Mouse (Mus musculus) regulatory T cell (primary cell): ENCODE data around the gene Pabpn1.
"Not testable (repeated sequence)": the region's sequence is repeated elsewhere in the genome, so short reads cannot be mapped to it uniquely, and the experiment has no call there.

Experiments used
- in situ Hi-C: fragments of 300-600 bp; cut with MboI, MseI; formaldehyde crosslinking; loops from one replicate; pipeline ENCODE4 v1.15.1; 2025; ENCODE audit warnings: high pct_unique_total_duplicates

Gene Pabpn1

DNA sequence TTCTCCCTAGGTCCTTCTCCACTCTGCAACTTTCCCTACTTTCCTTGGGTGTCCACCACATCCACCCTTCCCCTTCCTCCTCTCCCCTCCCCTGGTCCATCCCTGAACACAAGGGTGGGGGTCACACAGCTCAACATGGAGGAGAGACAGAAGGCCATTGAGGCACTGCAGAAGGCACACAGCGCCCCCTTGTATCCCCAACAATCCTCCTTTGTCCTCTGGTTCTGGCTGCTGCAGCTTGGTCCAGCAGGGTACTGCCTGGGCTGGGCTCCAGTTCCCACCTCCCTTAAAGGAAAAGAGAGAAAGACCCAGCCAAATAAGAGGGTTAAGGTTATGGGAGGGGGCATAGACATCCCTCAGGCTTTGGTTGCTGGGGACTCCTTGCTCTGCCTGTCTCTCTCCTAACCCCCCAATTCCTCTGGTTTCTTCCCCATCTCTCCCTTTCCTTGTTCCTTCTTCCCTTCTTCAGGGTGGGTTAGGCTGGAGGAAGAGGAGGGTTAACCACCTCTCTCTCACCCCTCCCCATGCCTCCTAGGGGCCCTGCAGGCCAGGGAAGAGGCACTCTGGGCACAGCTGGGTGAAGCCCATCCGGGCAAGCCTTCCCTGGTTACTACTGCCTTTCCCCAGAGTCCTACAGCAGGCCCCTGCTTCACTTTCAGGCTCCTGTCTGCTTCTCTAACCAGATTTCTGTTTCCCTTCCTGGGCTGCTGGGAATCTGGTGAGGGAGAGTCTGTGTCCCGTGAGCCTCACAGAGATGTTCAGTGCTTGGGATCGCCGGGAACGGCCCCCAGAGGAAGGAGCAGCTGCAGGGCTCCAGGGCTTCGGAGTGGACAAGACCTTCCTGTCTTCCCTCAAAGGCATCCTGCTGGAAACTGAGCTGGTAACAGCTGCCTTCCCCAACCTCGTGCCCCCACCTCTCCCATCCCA is 43.9 kb downstream of the Pabpn1 start, which contains the start of gene Cmtm5:
Gene Cmtm5, plus strand, starts transcription at position 358 of the 927 bp plus-strand sequence.
- in situ Hi-C loops: loop anchor here (5.0 kb wide), 1 partner anchor 89 kb away; no protein-coding TSS in a partner anchor

DNA sequence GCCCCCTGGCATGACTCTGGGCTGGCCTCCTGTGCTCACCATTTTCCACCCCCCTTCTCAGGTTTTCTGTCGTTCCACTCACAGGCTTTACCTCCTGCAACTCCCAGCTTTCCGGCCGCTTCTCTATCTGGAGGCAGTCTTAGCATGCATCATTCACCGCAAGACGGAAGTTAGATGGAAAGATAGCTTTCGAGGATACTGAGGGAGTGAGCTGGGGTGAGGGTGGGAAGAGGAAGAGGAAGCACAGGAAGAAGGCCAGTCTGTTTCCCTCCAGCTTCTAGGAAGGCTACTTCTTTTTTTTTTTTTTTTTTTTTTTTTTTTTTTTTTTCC is 44.5 kb downstream of the Pabpn1 start:
- in situ Hi-C loops: loop anchor here (5.0 kb wide), 1 partner anchor 89 kb away; no protein-coding TSS in a partner anchor

DNA sequence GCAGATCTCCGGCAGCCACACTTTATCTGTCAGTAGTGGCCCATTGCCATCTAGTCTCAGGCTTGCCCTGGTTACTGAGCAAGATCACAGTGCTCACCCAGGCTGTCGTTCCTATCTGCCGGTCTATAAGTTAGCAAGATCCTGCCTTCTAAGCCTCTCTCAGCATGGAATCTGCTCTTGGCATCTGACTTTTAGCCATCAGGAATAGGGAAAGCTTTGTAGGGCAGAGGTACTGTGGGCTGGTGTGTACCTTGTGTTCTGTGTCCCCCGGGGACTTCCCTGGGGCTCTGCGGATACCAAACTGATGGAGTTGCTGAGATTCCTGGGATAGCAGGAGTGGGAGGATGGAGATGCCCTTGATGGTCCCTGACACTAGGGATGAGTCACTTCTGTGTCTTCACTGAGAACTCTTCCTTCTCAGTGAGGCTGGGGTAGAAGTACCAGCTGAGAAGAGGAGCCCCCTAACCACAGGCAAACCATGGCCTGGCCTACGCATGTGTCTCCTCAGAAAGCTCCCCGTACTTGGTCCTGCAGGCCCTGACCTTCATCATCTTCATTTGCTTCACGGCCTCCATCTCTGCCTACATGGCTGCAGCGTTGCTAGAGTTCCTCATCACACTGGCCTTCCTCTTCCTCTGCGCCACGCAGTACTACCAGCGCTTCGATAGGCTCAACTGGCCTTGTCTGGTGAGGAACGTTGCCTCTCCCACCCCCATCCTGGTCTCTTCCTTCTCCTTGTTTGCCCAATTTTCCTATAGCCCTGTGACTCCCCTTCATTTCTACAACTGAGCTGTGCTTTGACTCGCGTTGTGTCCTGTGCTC is 45.3 kb downstream of the Pabpn1 start:
- in situ Hi-C loops: loop anchor here (5.0 kb wide), 1 partner anchor 90 kb away; no protein-coding TSS in a partner anchor

GRCm38 (mm10) chr14:54938431-54939219 is 46.3 kb downstream of the Pabpn1 start:
- in situ Hi-C loops: loop anchor here (5.0 kb wide), 1 partner anchor 91 kb away; no protein-coding TSS in a partner anchor

DNA sequence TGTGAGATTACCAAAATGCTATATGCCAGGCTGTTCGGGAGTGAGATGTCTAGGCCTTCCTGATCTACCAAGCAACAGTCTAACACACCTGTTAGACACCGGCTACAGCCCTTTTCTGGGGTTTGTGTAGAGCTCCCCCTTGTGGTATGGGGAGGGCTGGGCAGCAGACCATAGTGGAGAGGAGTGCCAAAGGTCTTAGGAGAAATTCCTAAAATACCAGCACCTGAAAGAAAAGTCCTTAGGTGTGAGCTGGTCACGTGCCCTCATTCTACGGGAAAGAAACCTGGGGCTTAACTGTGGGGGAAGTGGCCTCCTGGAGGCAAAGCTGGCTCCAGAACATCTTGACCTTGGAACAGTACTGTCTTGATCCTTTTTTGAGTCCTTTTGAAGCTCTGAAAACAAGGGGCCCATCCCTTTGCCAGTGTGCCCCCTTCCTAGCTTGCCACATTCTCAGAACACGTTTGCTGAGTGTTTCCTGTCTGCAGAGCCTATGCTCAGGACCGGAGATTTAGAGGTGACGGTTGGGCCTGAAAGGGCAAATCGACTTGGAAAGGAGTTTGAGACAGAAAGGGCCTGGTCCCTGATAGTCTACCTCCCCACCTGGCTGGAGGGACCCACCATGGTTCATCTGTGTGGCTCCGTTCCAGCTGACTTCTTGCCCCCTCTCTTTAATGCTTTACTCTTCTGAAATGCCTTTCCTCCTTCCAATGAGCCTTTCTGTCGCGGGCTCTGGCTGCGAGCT is 47.3 kb downstream of the Pabpn1 start:
- in situ Hi-C loops: loop anchor here (5.0 kb wide), 1 partner anchor 92 kb away; no protein-coding TSS in a partner anchor

DNA sequence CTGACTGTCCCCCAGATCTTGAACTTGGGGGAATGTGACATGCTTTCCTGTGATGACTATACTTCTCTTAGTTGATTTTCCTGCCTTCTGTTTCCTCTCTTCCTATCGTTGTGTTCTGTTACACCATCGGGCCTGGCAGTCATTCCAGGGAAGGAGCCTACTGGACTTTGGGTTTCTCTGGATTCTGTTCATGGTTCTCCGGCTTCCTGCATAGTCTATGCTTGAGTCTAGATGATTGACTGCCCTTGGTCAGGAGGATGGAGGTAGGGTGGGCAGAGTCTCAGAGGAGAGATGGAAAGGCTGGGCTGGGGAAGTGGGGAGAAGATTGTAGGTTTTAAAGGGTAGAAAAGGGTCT is 47.9 kb downstream of the Pabpn1 start:
- in situ Hi-C loops: no loop called here

GRCm38 (mm10) chr14:54941024-54941978 is 49.0 kb downstream of the Pabpn1 start:
- in situ Hi-C loops: no loop called here

DNA sequence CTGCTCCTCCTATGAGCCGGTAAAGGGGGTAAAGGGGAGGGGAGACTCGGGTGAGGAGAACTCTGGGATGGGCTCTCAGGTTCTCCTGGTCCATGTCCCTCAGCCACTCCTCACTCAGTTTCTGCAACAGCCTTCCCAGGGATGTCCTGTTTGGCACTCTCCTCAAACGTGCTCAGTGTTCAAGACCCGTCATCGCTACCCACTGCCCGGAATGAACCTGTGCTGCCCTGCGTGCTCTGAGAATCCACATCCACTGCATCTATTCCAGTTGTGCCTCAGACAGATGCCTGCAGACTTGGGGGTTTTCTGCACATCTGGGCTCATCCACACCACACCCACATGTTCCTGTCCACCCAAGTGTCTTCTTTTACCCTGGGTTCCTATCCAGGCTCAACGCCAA is 50.2 kb downstream of the Pabpn1 start:
- in situ Hi-C loops: no loop called here

DNA sequence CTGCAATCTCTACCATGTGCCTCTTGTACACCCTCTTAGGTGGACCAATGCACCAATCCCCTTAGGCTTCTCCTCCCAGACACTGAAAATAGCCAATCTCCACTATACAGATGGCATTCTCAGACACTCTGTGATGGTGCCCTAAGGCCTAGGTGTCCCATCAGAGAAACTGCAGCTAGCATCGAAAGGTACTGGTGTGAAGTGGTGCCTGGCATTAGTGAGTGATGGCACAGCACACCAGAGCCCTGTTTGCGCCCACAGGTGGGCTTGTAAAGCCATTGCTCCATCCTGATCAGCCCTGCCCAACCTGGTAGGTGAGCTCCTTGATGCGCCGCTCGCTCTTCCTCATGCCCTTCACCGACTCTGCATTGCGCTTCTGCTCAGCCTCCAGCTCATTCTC is 51.7 kb downstream of the Pabpn1 start:
- in situ Hi-C loops: no loop called here

DNA sequence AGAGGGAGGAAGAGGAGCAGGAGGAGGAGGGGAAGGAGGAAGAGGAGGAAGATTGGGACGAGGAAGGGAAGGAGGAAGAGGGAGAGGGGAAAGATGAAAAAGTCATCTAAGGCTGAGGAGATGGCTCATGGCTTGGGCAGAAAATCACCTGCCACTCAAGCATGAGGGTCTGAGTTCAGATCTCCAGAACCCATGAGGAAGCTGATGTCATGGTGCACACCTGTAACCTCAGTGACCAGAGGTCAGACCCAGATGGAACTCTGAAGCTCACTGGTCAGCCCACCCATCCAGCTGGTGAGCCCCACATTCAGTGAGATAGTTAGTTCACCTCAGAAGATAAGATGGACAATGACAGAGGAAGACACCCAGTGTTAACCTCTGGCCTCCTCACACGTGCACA is 52.6 kb downstream of the Pabpn1 start:
- in situ Hi-C loops: no loop called here

- in situ Hi-C loops: no loop called here
Observed at GRCm38 (mm10) chr14:54945975-54946704, 53.8 kb downstream of the Pabpn1 start.

- in situ Hi-C loops: not testable (repeated sequence)
Observed at GRCm38 (mm10) chr14:54947008-54947407, 54.7 kb downstream of the Pabpn1 start.
